Mouse (Mus musculus): Measurements from ENCODE around the gene Elk4. TPM values are rescaled to one million over a fixed set of nuclear protein-coding genes. Genes with fewer than 3 reads are reported as not detected.

Elk4 gene
- polyA plus RNA-seq, 1 experiment from 2014 or later, result 13.3 TPM

- no peak overlapping the region for H3K27ac ChIP-seq (replicated peaks)
- H3K27me3 ChIP-seq (ENCODE audit: low read depth, poor library complexity, severe bottlenecking), result no peaks in the 10 kb centered on the region
- no peaks in the 10 kb centered on the region for H3K4me1 ChIP-seq
- no peak for DNase-seq (ENCODE audit: low spot score)
- no peaks in the 10 kb centered on the region for H3K9me3 ChIP-seq (replicated peaks)
- H3K36me3 ChIP-seq, result 0 out of 2 replicates have a peak, but pooled peaks cover 24% of the 10 kb centered on the region
- H3K4me3 ChIP-seq, result no peak overlapping the region
- 87% methylated on average over 9 of the region's 9 CpGs for WGBS
Measured at GRCm38 (mm10) chr1:131990083-131990760, 17.2 kb upstream of the Elk4 start.

DNA sequence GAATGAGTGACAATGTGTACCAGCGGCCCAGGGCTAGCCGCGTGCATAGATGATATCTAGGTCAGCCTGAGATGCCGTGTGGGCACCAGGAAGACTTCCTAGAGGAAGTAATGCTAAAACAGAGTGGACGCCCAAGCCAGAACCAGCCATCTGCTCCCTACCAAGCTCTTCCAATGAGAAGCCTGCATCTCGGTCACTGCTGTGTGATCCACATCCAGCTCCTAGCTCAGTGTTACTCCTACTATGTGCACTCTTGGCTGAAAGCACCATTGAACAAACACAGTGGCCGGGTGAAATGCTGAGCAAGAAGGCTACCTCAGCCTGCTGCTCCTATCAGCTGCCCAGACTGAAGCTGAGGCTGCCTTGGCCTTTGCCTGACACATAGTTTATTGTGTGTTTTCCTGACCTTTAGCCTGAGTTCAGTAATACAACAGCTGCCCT is 14.8 kb upstream of the Elk4 start:
- Histone ChIP-seq H3K9me3 (replicated peaks) (no peaks in the 10 kb centered on the region), H3K27ac (replicated peaks) (no peak overlapping the region), H3K36me3 (0 out of 2 replicates have a peak, but pooled peaks cover 19% of the 10 kb centered on the region), H3K4me3 (no peak overlapping the region), H3K27me3 (ENCODE audit: low read depth, poor library complexity, severe bottlenecking) (no peaks in the 10 kb centered on the region), H3K4me1 (no peaks in the 10 kb centered on the region)
- WGBS, result 89% methylated on average over 7 of the region's 7 CpGs
- no peak for DNase-seq (ENCODE audit: low spot score)

- H3K36me3 ChIP-seq, result 0 out of 2 replicates have a peak, but pooled peaks cover 19% of the 10 kb centered on the region
- 91% methylated on average over 12 of the region's 12 CpGs for whole genome bisulfite sequencing
- H3K27me3 ChIP-seq (ENCODE audit: low read depth, poor library complexity, severe bottlenecking), result no peaks in the 10 kb centered on the region
Measured at GRCm38 (mm10) chr1:131993169-131994040, 14.0 kb upstream of the Elk4 start.

GRCm38 (mm10) chr1:131995062-131995461 is 12.3 kb upstream of the Elk4 start:
- H3K27me3 ChIP-seq (ENCODE audit: low read depth, poor library complexity, severe bottlenecking), result no peaks in the 10 kb centered on the region
- no peaks in the 10 kb centered on the region for H3K9me3 ChIP-seq (replicated peaks)
- no peak overlapping the region for H3K4me3 ChIP-seq
- WGBS, result 44% methylated on average over 4 of the region's 4 CpGs
- no peaks in the 10 kb centered on the region for H3K4me1 ChIP-seq
- DNase-seq (ENCODE audit: low spot score), result peak; percentile 52
- H3K36me3 ChIP-seq, result 0 out of 2 replicates have a peak, but pooled peaks cover 14% of the 10 kb centered on the region
- H3K27ac ChIP-seq (replicated peaks), result no peak overlapping the region

More at GRCm38 (mm10) chr1:131993169-131994040, 14.0 kb upstream of the Elk4 start:
- no peak for DNase-seq (ENCODE audit: low spot score)
- Histone ChIP-seq H3K4me1 (no peaks in the 10 kb centered on the region), H3K27ac (replicated peaks) (no peak overlapping the region), H3K9me3 (replicated peaks) (no peaks in the 10 kb centered on the region), H3K4me3 (no peak overlapping the region)

GRCm38 (mm10) chr1:132000506-132000905 is 6.9 kb upstream of the Elk4 start:
- no peak for DNase-seq (ENCODE audit: low spot score)
- H3K36me3 ChIP-seq, result no peaks in the 10 kb centered on the region
- H3K4me1 ChIP-seq, result no peaks in the 10 kb centered on the region
- H3K27ac ChIP-seq (replicated peaks), result no peak overlapping the region
- no peaks in the 10 kb centered on the region for H3K9me3 ChIP-seq (replicated peaks)
- H3K27me3 ChIP-seq (ENCODE audit: low read depth, poor library complexity, severe bottlenecking), result no peaks in the 10 kb centered on the region
- H3K4me3 ChIP-seq, result no peak overlapping the region

DNA sequence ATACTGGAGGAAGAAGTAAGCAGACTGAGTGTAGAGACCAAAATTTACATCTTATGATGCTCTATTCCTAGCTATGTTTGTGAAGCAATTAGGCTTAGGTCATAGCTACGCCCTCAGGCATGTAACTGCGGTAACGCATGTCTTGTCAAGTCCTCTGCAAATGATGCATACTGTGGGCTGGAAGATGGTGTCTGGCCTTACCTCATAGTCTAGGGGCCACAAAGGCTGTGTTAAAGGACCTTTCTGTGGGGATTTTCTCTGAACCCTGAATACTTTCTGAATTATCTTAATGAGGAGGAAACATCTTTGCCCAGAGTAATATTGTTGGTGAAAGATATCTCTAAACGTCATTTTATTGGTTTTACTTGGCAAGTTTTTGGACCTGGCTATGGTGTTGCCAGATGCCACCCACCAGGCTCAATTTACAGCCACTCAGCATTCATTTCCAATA is 5.5 kb upstream of the Elk4 start:
- Histone ChIP-seq H3K36me3 (no peaks in the 10 kb centered on the region), H3K27me3 (ENCODE audit: low read depth, poor library complexity, severe bottlenecking) (no peaks in the 10 kb centered on the region), H3K4me1 (peaks cover 5% of the 10 kb centered on the region), H3K9me3 (replicated peaks) (no peaks in the 10 kb centered on the region), H3K27ac (replicated peaks) (no peak overlapping the region), H3K4me3 (no peak overlapping the region)
- 92% methylated on average over 4 of the region's 4 CpGs for WGBS
- no peak for DNase-seq (ENCODE audit: low spot score)

- 75% methylated on average over 2 of the region's 2 CpGs for WGBS
Measured at GRCm38 (mm10) chr1:132003111-132003510, 4.3 kb upstream of the Elk4 start.

DNA sequence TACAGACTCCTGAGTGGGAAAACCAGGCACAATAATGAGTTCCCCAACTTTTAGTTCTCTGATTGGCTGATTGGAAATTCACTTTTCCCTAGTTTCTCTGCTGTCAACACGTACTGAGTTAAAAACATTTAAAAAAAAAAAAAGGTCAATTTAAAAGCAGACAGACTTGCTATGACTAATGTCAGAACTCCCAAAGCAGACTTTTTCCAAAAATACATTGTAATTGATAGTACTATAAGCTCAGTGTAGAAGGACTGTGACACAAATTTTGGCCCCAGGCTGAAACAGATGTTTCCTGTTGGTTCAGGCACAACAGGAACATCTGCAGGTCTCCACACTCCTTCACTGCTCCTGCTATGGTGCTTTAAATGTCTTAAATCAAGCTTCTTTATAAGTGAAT is 3.6 kb upstream of the Elk4 start:
- no peak for DNase-seq (ENCODE audit: low spot score)
- no peaks in the 10 kb centered on the region for H3K27me3 ChIP-seq (ENCODE audit: low read depth, poor library complexity, severe bottlenecking)
- H3K36me3 ChIP-seq, result no peaks in the 10 kb centered on the region
- no peak overlapping the region for H3K4me3 ChIP-seq
- peaks cover 14% of the 10 kb centered on the region for H3K4me1 ChIP-seq
- H3K9me3 ChIP-seq (replicated peaks), result no peaks in the 10 kb centered on the region
- H3K27ac ChIP-seq (replicated peaks), result no peak overlapping the region
- 68% methylated on average over 1 of the region's 1 CpGs for WGBS

More at GRCm38 (mm10) chr1:132003111-132003510, 4.3 kb upstream of the Elk4 start:
- Histone ChIP-seq H3K4me1 (peaks cover 7% of the 10 kb centered on the region), H3K36me3 (no peaks in the 10 kb centered on the region), H3K27ac (replicated peaks) (no peak overlapping the region), H3K9me3 (replicated peaks) (no peaks in the 10 kb centered on the region), H3K27me3 (ENCODE audit: low read depth, poor library complexity, severe bottlenecking) (no peaks in the 10 kb centered on the region), H3K4me3 (no peak overlapping the region)
- DNase-seq (ENCODE audit: low spot score), result no peak

- 87% methylated on average over 6 of the region's 6 CpGs for WGBS
Measured at GRCm38 (mm10) chr1:132004574-132005180, 2.7 kb upstream of the Elk4 start.

GRCm38 (mm10) chr1:132005466-132005865 is 1.9 kb upstream of the Elk4 start:
- Histone ChIP-seq H3K36me3 (no peaks in the 10 kb centered on the region), H3K27me3 (ENCODE audit: low read depth, poor library complexity, severe bottlenecking) (no peaks in the 10 kb centered on the region), H3K27ac (replicated peaks) (no peak overlapping the region), H3K9me3 (replicated peaks) (no peaks in the 10 kb centered on the region), H3K4me1 (peaks cover 27% of the 10 kb centered on the region), H3K4me3 (no peak overlapping the region)
- WGBS, result 86% methylated on average over 1 of the region's 1 CpGs
- no peak for DNase-seq (ENCODE audit: low spot score)

More at GRCm38 (mm10) chr1:132004574-132005180, 2.7 kb upstream of the Elk4 start:
- no peaks in the 10 kb centered on the region for H3K27me3 ChIP-seq (ENCODE audit: low read depth, poor library complexity, severe bottlenecking)
- H3K4me3 ChIP-seq, result no peak overlapping the region
- peaks cover 23% of the 10 kb centered on the region for H3K4me1 ChIP-seq
- DNase-seq (ENCODE audit: low spot score), result no peak
- H3K9me3 ChIP-seq (replicated peaks), result no peaks in the 10 kb centered on the region
- no peak overlapping the region for H3K27ac ChIP-seq (replicated peaks)
- H3K36me3 ChIP-seq, result no peaks in the 10 kb centered on the region

DNA sequence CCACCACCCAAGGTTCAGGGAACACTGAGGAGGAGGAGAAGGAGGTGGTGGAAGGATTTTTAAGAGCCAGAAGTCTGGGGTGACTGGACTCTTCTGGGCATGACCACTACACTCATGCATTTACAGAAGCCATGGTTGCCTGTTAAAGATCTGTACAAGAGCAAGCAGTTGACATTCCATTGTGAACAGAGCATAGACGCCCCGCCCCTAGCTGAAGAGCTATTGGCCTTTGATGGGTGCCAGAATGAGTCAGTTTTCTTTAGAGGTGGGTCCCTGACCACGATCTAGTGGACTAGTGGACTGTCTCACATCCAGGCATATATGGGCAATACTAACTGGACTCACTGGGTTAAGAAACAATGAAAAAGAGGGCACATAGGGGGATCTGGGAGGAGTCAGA is 1.4 kb upstream of the Elk4 start:
- H3K27ac ChIP-seq (replicated peaks), result no peak overlapping the region
- peaks cover 27% of the 10 kb centered on the region for H3K4me1 ChIP-seq
- no peaks in the 10 kb centered on the region for H3K36me3 ChIP-seq
- DNase-seq (ENCODE audit: low spot score), result no peak
- no peaks in the 10 kb centered on the region for H3K27me3 ChIP-seq (ENCODE audit: low read depth, poor library complexity, severe bottlenecking)
- 89% methylated on average over 3 of the region's 3 CpGs for WGBS
- H3K4me3 ChIP-seq, result no peak overlapping the region
- H3K9me3 ChIP-seq (replicated peaks), result no peaks in the 10 kb centered on the region

GRCm38 (mm10) chr1:132006721-132007120 is 686 bp upstream of the Elk4 start:
- peak overlapping the region; percentile 99 for H3K27ac ChIP-seq (replicated peaks)
- WGBS, result 40% methylated on average over 5 of the region's 5 CpGs
- no peaks in the 10 kb centered on the region for H3K9me3 ChIP-seq (replicated peaks)
- peaks cover 27% of the 10 kb centered on the region for H3K4me1 ChIP-seq
- H3K4me3 ChIP-seq, result peak overlapping the region; percentile 92
- H3K27me3 ChIP-seq (ENCODE audit: low read depth, poor library complexity, severe bottlenecking), result no peaks in the 10 kb centered on the region
- no peaks in the 10 kb centered on the region for H3K36me3 ChIP-seq
- no peak for DNase-seq (ENCODE audit: low spot score)
